Mouse (Mus musculus) brain, embryonic 18.5 days (tissue): Measurements from ENCODE around the gene Crtac1.

Source experiments
- DNase-seq: peaks from one replicate; pipeline ENCODE4 v3.0.0-alpha.2; 2012; ENCODE audit warnings: low read depth, low spot score

The Crtac1 gene

GRCm38 (mm10) chr19:42425208-42425607, 6.4 kb downstream of the Crtac1 start:
- DNase-seq, result no peak

- no peak for DNase-seq
Measured at GRCm38 (mm10) chr19:42415042-42415441, 16.5 kb downstream of the Crtac1 start.

GRCm38 (mm10) chr19:42409856-42410255, 21.7 kb downstream of the Crtac1 start:
- DNase-seq, result no peak

- DNase-seq, result no peak
Measured at GRCm38 (mm10) chr19:42409226-42409625, 22.4 kb downstream of the Crtac1 start.

- no peak for DNase-seq
Measured at GRCm38 (mm10) chr19:42404364-42404763, 27.2 kb downstream of the Crtac1 start.

- no peak for DNase-seq
Measured at GRCm38 (mm10) chr19:42399974-42400373, 31.6 kb downstream of the Crtac1 start.

- DNase-seq, result no peak
Measured at GRCm38 (mm10) chr19:42397281-42397680, 34.3 kb downstream of the Crtac1 start.

GRCm38 (mm10) chr19:42394848-42395534, 36.6 kb downstream of the Crtac1 start:
- DNase-seq, result no peak

- no peak for DNase-seq
Measured at GRCm38 (mm10) chr19:42393920-42394319, 37.7 kb downstream of the Crtac1 start.

GRCm38 (mm10) chr19:42392094-42392493, 39.5 kb downstream of the Crtac1 start:
- DNase-seq, result no peak

- DNase-seq, result no peak
Measured at GRCm38 (mm10) chr19:42389574-42389973, 42.0 kb downstream of the Crtac1 start.

GRCm38 (mm10) chr19:42384981-42385598, 46.5 kb downstream of the Crtac1 start:
- DNase-seq, result no peak

GRCm38 (mm10) chr19:42380981-42381373, 50.6 kb downstream of the Crtac1 start:
- DNase-seq, result no peak

GRCm38 (mm10) chr19:42380321-42380980, 51.1 kb downstream of the Crtac1 start:
- DNase-seq, result peak; percentile 37

GRCm38 (mm10) chr19:42379798-42380197, 51.8 kb downstream of the Crtac1 start:
- DNase-seq, result no peak

GRCm38 (mm10) chr19:42377206-42377605, 54.4 kb downstream of the Crtac1 start:
- DNase-seq, result no peak

GRCm38 (mm10) chr19:42363551-42363950, 68.0 kb downstream of the Crtac1 start:
- DNase-seq, result no peak

GRCm38 (mm10) chr19:42358406-42358805, 73.2 kb downstream of the Crtac1 start:
- DNase-seq, result no peak

GRCm38 (mm10) chr19:42356854-42357253, 74.7 kb downstream of the Crtac1 start:
- DNase-seq, result no peak

GRCm38 (mm10) chr19:42355476-42355875, 76.1 kb downstream of the Crtac1 start:
- no peak for DNase-seq

GRCm38 (mm10) chr19:42341183-42341582, 90.4 kb downstream of the Crtac1 start:
- DNase-seq, result no peak

- DNase-seq, result no peak
Measured at GRCm38 (mm10) chr19:42332081-42332736, 99.4 kb downstream of the Crtac1 start.
